Mouse (Mus musculus) adrenal gland, postnatal 10 days (tissue): ENCODE measurements around the gene Swi5. TPM values are rescaled to one million over a fixed set of nuclear protein-coding genes. Genes with fewer than 3 reads are reported as not detected.

ENCODE experiments used
- microRNA-seq: library from miRNA; unstranded; fragments of <30 nt; microRNA quantifications from one replicate; pipeline ENCODE4 v1.2.0, GENCODE M21; 2021
- total RNA-seq, 2 experiments: library from RNA; stranded (reverse); gene quantifications; 2 replicates each; pipeline ENCODE4 v1.2.3; 2021

Swi5 gene
- total RNA-seq, 2 experiments from 2014 or later = 248 to 255 TPM

Small RNAs within 50 kb of the gene (microRNA-seq; reads per million reads assigned to microRNA genes)
- gene Gm23363 (not detected), gene Mir199b (62.3 reads per million, percentile 39 among the genes with 10 or more reads in this experiment)

Other genes starting within 250 kb of the Swi5 start
- 1 to 10 TPM; 3.2 to 5.4 TPM for gene Fam78a, start 203.2 kb downstream of the Swi5 start, total RNA-seq
- gene Plpp7, start 192.5 kb downstream of the Swi5 start, total RNA-seq = 1 to 10 TPM; 3.9 to 8.6 TPM
- gene Prrc2b, start 137.0 kb downstream of the Swi5 start, total RNA-seq = 100 to 1,000 TPM in 1 of 2 experiments, 10 to 100 TPM in 1; 83.4 to 102 TPM
- gene Pomt1, start 51.5 kb downstream of the Swi5 start, total RNA-seq = 10 to 100 TPM; 29.9 to 49.3 TPM
- gene Uck1, start 27.9 kb downstream of the Swi5 start, total RNA-seq = 100 to 1,000 TPM; 129 to 184 TPM
- 10 to 100 TPM; 62.1 to 77.3 TPM for gene Golga2, start 691 bp downstream of the Swi5 start, total RNA-seq
- 10 to 100 TPM; 49.0 to 63.5 TPM for gene Ciz1, start 64.3 kb upstream of the Swi5 start, total RNA-seq
- 10 to 100 TPM; 15.8 to 23.8 TPM for gene Dnm1, start 65.3 kb upstream of the Swi5 start, total RNA-seq
- gene 1110008P14Rik, start 93.9 kb upstream of the Swi5 start, total RNA-seq = 100 to 1,000 TPM; 143 to 149 TPM
- gene Lcn2, start 100.2 kb upstream of the Swi5 start, total RNA-seq = 10 to 100 TPM; 12.0 to 21.8 TPM
- 10 to 100 TPM; 91.7 to 98.5 TPM for gene Ptges2, start 107.8 kb upstream of the Swi5 start, total RNA-seq
- gene Naif1, start 162.4 kb upstream of the Swi5 start, total RNA-seq = 1 to 10 TPM; 3.6 to 3.7 TPM
- gene Slc25a25, start 163.4 kb upstream of the Swi5 start, total RNA-seq = 100 to 1,000 TPM in 1 of 2 experiments, 10 to 100 TPM in 1; 36.5 to 121 TPM
- gene Fam102a, start 247.3 kb upstream of the Swi5 start, total RNA-seq = 10 to 100 TPM; 24.6 to 26.8 TPM